Mouse (Mus musculus): ENCODE data around the gene Zfp786.

GRCm38 (mm10) chr6:47877058-47877457 is 46.4 kb upstream of the Zfp786 start, which contains the start of gene Zfp282:
- no peak for TF ChIP-seq ELF1 (IDR thresholded peaks at IDR 0.05; ENCODE audit: low read depth, low read length)
- TF ChIP-seq CTCF (IDR thresholded peaks at IDR 0.05 in 2 of 3, conservative IDR thresholded peaks at IDR 0.05 in 1 of 3; ENCODE audit: control insufficient read depth in 1 of 3, insufficient read depth in 1 of 3, low read depth in 2 of 3, low read length in 3 of 3, poor library complexity in 1 of 3, severe bottlenecking in 1 of 3): no peak
- no peak for TF ChIP-seq TBP (IDR thresholded peaks at IDR 0.05; ENCODE audit: low read depth, low read length)
- TF ChIP-seq EP300 (IDR thresholded peaks at IDR 0.05; ENCODE audit: low read depth in 1 of 2, low read length in 2 of 2): no peak
- no peak for TF ChIP-seq HCFC1 (IDR thresholded peaks at IDR 0.05; ENCODE audit: low read depth, low read length)
- TF ChIP-seq POLR2AphosphoS2 (IDR thresholded peaks at IDR 0.05; ENCODE audit: low read length): no peak
- no peak for TF ChIP-seq USF2 (IDR thresholded peaks at IDR 0.05; ENCODE audit: borderline replicate concordance in 1 of 2, insufficient read depth in 1 of 2, low read depth in 1 of 2, low read length in 2 of 2)
- no peak for TF ChIP-seq POLR2A (IDR thresholded peaks at IDR 0.05; ENCODE audit: control insufficient read depth in 1 of 2, insufficient read depth in 1 of 2, low read depth in 1 of 2, low read length in 2 of 2, poor library complexity in 1 of 2)
- no peak for TF ChIP-seq ZMIZ1 (IDR thresholded peaks at IDR 0.05; ENCODE audit: low read depth, low read length)
- TF ChIP-seq MAFK (IDR thresholded peaks at IDR 0.05; ENCODE audit: borderline replicate concordance, low read depth, low read length): no peak
- TF ChIP-seq BHLHE40 (IDR thresholded peaks at IDR 0.05; ENCODE audit: borderline replicate concordance, low read depth, low read length): no peak
- no peak for TF ChIP-seq USF1 (IDR thresholded peaks at IDR 0.05; ENCODE audit: low read depth, low read length)

Data from MEL (cell line).